Mouse (Mus musculus) urinary bladder, postnatal 10 days (tissue): Measurements from ENCODE around the gene Phactr1.

Source experiments
- DNase-seq: peaks from one replicate; pipeline ENCODE4 v3.0.0; 2022; ENCODE audit warnings: low spot score

Gene Phactr1

GRCm38 (mm10) chr13:42680391-42680994 lies at the start of gene Phactr1:
Gene Phactr1 (plus strand): TSS chr13:42680623.
- no peak for DNase-seq

GRCm38 (mm10) chr13:42634908-42635307 lies 45.5 kb upstream of the Phactr1 start:
- DNase-seq: no peak

GRCm38 (mm10) chr13:42650228-42650627 lies 30.2 kb upstream of the Phactr1 start:
- no peak for DNase-seq

- DNase-seq: no peak
These were observed 23.6 kb upstream of the Phactr1 start for GRCm38 (mm10) chr13:42656643-42657315.

- no peak for DNase-seq
These were observed 8.7 kb upstream of the Phactr1 start for GRCm38 (mm10) chr13:42671651-42672290.

- no peak for DNase-seq
These were observed 876 bp downstream of the Phactr1 start for GRCm38 (mm10) chr13:42681299-42681698.

GRCm38 (mm10) chr13:42684181-42684580 lies 3.8 kb downstream of the Phactr1 start:
- DNase-seq: no peak

- DNase-seq: no peak
These were observed 11.8 kb downstream of the Phactr1 start for GRCm38 (mm10) chr13:42692233-42692632.

GRCm38 (mm10) chr13:42696641-42697040 lies 16.2 kb downstream of the Phactr1 start:
- no peak for DNase-seq

- DNase-seq: no peak
These were observed 28.7 kb downstream of the Phactr1 start for GRCm38 (mm10) chr13:42709148-42709547.

GRCm38 (mm10) chr13:42709611-42710331 lies 29.3 kb downstream of the Phactr1 start:
- DNase-seq: no peak

- DNase-seq: no peak
These were observed 31.1 kb downstream of the Phactr1 start for GRCm38 (mm10) chr13:42711510-42711909.

- DNase-seq: no peak
These were observed 39.0 kb downstream of the Phactr1 start for GRCm38 (mm10) chr13:42719401-42719800.

GRCm38 (mm10) chr13:42720135-42720534 lies 39.7 kb downstream of the Phactr1 start:
- no peak for DNase-seq

GRCm38 (mm10) chr13:42720648-42721047 lies 40.2 kb downstream of the Phactr1 start:
- no peak for DNase-seq

GRCm38 (mm10) chr13:42724011-42724410 lies 43.6 kb downstream of the Phactr1 start:
- DNase-seq: no peak

- DNase-seq: no peak
These were observed 45.3 kb downstream of the Phactr1 start for GRCm38 (mm10) chr13:42725709-42726231.

GRCm38 (mm10) chr13:42737486-42737885 lies 57.1 kb downstream of the Phactr1 start:
- DNase-seq: no peak

GRCm38 (mm10) chr13:42738152-42738551 lies 57.7 kb downstream of the Phactr1 start:
- DNase-seq: no peak

GRCm38 (mm10) chr13:42742226-42742625 lies 61.8 kb downstream of the Phactr1 start:
- no peak for DNase-seq

- DNase-seq: no peak
These were observed 64.0 kb downstream of the Phactr1 start for GRCm38 (mm10) chr13:42744467-42744866.

- DNase-seq: no peak
These were observed 77.4 kb downstream of the Phactr1 start for GRCm38 (mm10) chr13:42757654-42758400.
